Mouse (Mus musculus) spleen, postnatal 10 days (tissue): ENCODE data around the gene Creg1.

Experiments used
- DNase-seq, 2 experiments: peaks; one replicate each; pipeline ENCODE4 v3.0.0; 2021 to 2022; ENCODE audit warnings: low spot score in 2 of 2

Creg1 gene

DNA sequence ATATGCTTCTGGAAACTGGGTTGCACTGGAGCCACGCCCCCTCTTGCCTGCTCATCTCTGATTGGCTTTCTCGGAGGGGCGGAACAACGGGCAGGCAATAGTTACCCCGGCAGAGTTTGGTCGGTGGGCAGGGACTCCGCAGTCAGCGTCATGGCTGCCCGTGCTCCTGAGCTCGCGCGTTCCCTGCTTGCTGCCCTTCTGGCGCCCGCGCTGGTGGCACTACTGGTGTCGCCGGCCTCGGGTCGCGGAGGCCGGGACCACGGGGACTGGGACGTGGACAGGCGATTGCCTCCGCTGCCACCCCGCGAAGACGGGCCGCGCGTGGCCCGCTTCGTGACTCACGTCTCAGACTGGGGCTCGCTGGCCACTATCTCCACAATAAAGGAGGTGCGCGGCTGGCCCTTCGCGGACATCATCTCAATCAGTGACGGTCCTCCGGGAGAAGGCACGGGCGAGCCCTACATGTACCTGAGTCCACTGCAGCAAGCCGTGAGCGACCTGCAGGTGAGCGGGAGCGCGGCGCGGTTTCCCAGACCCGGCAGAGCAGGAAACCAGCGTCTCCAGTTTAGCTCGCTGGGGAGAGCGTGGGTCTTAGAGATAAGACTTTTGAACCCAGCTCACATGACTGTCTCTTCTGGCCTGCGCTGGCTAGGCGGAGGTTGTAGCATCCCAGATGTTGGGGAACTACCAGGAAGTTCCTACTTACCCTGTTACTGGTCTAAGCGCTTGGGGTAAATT is at the start of gene Creg1:
Gene Creg1, plus strand, starts transcription at position 112 of the 738 bp plus-strand sequence.
- peak; percentile 92 to 98 for DNase-seq

DNA sequence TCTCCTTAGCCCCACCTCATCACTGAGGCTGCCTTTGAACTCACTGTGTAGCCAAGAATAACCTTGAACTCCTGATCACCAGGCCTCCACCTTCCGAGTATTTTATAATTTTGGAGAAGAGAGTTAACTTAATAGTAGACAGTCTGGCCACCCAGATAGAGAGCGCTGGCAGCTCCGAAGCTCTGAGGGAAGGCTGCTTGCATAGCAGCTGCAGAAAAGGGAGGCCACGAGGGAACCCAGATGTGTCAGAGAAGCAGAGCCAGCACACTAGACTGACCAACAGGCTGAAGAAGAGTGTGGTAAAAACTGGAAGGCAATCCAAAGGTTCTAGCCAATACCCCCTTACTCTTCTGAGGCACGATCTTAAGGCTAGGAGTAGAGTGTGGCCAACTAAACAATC is 49.7 kb upstream of the Creg1 start:
- no peak for DNase-seq

DNA sequence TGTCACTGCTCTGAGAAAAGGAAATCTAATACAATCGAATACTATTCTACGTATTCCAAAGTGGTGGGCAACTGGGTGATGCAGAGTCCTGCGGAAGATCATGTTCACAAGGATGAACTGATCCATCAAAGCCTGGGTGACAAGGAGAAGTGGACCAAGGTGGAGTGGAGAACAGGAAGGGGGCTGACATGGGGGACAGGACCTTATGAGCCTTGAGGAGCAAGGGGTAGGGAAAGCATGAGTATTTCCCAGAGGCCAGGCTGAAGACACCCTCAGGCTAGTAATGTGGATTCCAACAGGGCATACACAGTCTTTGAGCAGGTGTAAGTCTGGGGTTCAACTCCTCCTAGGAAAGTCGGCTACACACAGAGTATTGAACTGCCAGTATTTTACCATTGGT is 47.1 kb upstream of the Creg1 start:
- DNase-seq = peak in 1 of 2 experiments; percentile 9

DNA sequence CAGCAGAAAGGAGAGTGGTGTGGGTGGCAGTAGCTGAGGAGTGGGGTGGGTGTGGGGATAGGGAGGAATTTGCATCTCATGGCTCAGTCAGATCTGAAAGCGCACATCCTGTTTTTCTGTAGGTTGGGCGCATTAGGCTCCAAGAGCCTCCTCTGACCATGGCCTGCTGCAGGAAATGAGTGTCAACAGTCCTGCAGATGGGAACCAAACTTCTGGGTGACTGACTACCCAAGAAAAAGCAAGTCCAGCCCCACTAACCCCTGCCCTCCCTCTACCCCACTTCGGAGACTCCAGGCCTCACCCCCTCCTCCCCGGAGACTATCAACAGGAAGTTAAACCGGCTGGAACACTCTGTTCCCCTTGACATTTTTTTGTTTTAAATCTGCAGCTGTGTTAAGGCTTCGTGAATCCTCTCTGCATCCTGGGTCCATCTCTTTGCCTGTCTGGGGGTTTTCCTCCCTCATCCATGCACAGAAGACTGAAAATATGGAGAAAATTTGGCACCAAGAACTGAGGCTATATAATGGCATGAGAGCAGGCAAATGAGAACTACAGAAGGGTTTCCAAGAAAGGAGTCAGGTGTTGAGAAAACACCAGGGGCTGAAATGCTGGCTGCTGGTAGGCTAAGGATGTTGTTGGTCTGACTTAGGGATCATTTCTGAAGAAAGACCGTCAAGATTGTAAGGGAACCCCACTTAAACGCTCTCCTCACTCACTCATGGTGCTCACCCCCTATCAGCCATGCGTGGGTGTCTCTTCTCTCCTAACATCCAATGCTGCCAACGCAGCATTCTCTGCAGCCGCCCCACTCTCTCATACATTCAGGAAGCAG is 45.6 kb upstream of the Creg1 start:
- DNase-seq = peak in 1 of 2 experiments; percentile 69

DNA sequence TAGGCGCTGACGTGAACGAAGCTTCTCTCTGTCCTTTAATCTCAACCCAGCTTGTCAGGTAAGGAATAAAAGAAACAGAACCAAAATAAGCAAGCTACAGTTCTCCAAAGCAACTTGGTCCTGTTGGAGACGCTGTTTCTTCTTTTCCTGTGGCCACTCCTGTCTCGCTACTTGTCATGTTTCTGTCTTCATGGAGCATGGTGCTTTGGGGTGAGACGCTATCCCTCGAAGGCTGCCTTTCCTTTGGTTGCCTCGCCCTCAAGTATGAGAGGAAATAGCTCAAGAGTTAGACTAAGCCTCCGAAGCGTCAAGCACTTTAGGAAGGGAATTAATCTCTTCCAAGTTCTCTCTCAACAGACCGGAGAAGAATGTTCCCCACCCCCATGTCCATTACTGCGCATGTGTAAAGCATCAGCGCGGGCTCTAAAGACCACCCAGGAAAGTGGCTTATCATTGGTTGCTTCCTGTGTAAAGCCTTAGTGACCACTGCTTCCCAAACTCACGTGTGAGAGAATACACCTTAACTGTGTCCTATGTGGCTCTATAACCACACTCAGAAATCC is 44.9 kb upstream of the Creg1 start:
- DNase-seq = no peak

DNA sequence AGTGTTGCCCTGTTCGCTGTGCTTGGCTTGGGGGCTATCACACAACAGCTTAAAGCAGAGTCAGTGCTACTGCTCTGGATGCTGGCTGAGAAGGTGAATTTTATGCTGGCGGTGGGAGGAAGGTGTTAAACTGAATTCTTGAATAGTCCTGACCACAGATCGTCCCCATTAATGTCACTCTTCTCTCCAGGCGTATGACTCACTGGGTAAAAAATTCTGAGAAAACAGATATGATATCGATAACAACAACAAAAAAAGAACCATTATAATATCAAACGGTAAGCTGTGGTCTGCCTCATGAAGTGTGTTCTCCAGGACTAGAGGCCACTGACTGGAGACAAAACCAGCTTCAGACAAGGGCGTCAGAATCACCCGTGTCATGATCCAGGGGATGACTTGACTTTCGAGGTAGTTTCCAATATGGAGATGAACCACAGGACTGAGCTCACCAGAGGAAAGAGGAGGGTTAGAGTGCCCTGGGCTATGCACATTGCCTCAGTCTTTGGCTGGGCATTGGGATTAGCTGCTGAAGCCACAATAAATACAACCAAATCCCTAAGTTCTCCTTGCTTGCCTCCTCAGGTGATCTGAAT is 40.9 kb upstream of the Creg1 start:
- no peak for DNase-seq

DNA sequence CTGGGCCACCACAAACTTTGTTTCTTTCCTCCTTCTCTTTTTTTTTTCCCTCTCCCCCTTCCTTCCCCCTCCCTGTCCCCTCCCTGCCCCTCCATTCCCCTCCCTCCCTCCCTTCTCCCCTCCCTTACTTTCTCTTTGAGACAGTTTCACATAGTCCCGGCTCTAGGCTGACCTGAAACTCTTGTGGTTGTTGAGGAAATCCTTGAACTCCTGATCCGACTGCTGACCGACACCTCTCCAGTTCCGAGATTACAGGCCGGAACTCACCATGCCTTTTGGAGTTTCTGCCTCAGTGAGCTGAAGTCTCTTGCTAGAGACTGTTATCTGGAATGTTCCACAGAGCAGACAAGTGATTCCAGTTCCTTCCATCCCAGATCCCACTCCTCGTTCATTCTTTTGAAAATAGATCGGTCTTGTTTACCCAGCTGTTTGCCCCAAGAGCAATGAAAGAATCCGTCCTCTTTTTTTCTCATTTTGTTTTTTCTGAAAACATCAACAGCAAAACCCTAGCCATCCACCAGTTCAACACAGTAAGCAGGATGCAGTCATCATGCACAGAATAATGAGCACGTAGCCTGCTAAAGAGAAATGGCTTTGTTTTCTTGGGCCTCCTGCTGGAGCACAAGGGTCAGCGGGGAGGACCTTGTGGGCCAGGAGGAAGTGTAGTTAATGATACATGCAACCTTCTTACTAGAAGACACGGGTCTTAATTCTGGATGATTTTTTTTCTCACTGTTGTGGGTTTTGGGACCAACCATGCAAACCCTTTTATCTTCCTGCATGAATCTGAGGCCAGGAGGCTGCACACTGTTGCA is 39.1 kb upstream of the Creg1 start:
- peak in 1 of 2 experiments; percentile 3 for DNase-seq

DNA sequence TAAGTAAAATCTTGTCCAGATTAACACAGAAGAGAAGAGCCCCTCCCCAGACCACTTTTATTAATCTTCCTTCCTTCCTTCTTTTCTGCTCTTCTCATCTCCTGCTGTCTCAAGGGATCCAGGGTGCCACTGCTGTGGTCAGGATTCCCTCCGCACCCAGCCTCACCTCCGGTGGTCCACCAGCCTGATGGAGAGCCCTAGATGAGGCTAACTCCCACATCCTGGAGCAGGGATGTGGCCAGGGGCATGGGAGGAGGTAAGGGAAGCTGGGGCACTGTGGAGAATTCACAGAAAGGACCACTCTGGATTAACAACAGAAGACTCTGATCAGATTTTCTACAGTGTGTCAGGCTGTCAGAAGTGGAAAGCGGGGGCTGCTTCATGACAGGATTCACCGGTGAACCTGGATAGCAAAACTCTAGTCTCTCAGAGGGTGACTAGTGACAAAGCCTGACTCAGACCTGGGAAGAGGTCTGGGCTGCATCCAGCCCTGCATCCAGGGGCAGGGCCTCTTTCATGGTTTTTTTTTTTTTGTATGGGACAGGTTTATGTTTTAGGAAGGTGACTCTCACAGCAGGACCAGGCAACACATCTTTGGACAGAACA is 38.4 kb upstream of the Creg1 start:
- DNase-seq = no peak

DNA sequence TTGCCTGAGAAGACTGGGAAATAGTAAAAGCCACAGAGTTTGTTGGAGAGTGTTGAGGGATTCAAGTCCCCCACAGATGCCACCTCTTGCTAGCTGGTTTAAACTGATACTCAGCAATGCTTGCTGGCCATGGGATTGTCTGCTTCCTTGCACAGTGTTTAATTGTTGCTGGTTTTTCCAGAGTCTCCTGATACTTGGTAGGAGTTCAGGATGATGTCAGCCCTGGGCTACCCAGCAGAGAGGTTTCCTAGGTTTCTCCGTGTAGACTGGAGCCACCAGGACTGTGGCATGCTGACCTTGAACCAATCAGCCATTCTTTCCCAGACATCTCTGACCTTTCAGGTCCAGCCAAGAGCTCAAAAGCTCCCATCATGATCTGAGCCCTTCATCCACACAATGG is 36.6 kb upstream of the Creg1 start:
- no peak for DNase-seq

DNA sequence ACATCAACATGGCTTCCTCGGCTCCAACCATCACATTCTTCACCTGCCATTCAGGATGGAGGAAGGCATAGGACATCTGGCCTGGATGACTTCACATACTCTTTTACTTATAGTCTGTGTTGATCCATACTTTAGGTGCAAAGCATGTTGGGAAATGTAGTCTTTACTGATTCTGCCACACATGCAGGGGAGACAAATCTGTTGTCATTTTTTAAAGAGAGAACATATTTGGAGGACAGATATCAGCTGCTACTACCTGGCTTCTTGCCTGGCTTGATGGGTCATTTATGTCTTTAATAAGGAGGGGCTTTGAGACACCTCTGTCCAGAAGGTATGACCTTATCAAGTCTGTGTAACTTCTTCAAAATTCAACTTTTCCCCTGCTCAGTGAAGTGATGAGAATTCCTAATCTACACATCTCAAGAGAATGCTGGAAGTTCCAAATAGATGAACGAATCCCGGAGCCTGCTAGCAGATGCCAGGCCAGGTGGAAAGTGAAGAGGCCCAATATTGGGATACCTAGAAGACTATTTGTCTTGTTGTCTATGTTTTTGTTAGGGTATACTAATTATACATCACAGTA is 35.4 kb upstream of the Creg1 start:
- DNase-seq = no peak

DNA sequence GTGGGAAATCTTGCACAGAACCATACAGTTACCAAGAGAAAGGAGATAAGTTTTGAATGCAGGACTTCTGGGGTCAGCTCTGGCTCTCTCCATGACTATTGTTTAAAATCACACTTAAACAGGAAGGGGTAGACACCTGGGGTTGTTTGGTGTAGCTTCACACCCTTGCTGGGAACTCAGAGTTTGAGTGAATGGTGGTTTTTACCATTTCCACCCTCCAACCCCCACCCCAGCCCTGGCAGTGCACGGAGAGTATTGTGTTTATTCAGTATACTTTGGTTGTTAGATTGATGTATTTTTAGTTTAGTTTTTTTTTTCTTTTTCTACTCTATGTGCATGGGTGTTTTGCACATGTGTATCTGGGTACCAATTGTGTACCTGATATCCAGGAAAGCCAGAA is 33.4 kb upstream of the Creg1 start:
- no peak for DNase-seq

DNA sequence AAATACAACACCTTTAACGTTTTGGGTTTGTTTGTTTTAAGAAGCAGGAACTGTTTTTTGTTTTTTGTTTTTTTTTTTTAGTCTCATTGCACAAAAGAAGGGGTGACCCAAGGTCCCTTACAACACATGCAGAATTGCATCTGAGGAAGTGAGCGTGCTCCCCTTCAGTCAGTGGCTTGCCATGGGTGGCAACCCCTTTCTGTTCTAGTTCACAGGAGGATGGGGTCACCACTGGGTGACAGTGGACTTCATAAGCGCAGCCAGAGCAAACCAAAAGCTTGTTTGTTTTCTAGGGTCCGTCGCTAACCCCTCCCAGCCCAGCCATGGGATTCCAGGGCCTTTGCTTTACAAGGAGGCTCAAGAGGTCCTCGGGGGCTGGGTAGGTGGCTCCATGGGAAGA is 32.0 kb upstream of the Creg1 start:
- no peak for DNase-seq

DNA sequence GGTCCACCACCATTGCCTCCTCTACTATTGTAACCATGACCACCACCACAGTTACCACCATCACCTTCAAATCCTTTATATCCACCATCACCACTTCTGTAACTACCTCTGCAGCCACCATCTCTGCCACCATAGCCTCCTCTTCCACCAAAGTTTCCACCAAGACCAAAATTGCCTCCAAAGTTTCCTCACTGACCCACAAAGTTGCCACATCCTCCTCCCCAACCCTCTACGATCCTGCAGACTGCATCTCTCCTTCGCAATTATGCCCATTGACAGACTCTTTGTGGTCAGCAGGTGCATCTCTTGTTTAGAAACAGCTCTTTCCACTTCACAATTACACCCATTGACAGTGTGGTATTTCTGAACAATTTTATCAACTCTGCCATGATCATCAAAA is 28.7 kb upstream of the Creg1 start:
- no peak for DNase-seq

DNA sequence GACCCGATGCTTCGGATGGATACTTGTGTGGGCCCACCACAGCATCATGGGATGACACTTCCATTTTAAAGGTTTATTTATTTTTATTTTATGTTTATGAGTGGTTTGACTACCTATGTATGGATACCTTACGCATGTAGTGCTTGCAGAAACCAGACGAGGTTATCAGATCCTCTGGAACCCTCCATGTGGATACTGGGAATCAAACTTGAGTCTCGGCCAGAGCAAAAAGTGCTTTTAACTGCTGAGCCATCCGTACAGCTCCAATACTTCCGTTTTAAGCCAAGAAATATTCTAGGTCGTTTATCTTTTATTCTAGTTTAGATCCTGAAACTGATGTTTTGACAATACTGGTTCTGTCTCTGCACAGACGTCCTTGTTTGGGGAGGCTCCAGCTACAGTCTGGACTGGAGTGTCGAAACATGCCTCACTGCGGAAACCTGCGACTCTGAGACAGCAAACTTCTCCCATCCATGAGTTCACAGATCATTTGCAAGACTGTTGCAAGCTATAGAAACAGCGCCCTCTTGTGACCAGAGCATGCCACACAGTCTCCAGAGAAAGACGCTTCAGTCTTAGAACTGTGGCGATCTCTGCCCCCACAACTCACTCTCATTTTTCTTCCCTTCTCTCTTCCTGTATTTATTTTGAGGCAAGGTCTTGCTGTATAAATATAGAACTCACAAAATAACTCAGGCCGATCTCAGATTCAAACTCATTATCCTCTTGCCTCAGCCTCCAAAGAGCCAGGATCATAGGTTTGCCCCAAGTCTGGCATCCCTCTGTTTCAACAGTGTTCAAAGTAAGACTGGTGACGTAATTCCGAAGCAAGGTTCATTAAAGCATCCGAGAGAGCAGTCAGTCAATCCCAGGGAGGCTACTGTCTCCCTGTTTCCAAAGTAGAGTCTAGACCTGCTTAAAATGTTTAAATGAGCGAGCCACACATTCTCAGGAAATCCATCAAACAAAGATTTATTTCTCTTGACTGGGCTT is 27.4 kb upstream of the Creg1 start:
- peak; percentile 71 to 90 for DNase-seq

DNA sequence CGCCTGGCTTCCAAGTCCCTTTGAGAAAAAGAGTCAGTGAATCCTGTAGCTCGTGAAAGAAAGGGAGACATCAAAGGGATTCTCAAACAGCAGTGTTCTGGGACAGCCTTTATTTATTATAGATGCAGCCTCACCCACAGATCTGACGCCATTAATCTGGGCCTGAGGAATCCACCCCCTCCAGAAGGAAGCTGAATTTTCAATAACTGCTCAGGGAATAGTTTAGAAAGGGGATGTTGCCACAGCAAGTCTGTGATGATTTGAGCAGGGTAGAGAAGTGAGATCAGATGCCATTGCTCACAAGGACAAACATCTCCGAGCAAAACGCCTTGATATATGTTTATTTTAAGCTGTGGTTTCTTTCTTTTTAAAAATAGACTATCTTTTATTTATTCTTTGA is 26.1 kb upstream of the Creg1 start:
- no peak for DNase-seq

DNA sequence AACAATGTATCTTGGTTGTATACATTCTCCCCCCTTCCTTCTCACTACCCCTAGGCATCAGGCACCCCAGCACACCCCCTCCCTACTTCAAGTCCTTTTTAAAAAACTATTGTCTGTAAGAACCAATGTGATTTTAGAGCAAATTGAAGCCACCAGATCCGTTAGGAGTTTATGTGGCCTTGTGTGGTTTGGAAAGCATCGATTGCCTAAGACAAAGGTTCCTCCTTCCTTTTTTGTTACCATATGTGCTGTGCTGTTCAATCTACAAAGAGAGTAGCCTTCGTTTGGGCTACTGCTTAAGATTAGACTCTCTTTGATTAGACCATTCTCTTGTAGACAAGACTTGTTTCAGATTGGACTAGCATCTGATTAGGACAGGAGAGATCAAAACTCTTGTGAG is 25.7 kb upstream of the Creg1 start:
- DNase-seq = no peak

DNA sequence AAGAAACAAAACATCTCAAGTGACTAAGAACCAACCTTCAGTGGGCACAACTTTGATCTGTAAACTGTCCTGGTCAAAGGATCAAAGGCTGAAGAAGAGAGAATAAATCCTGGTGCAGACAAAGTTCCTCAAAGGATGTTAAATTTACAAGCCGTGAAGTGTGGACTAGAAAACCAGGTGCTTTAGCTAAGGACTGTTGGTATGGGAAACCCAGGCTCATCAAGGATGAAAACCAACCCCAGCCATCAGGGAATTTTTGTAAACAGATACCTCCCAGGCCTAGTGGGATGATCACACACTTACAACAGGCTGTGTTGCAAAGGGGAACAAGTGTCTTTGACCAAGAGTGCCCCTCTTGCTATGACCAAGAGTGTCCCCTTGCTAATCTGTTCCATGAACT is 24.6 kb upstream of the Creg1 start:
- no peak for DNase-seq

DNA sequence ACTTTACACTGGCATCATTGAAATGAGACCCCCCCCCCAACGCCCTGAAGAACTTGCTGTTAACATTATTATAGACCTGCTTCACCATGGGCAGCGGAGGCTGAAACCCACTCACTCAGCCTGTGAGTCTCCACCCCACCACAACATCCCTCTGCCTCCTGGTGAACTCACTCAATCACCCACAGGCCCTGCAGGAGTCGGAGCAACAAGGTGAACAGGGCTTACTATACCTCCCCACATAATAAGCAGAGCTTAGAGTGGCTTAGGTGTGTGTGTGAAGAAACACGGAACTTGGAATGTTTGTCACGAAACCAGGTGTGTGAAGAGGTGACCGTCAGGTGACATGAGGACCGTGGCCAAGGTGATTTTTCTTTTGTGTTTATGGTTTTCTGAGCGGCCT is 21.6 kb upstream of the Creg1 start:
- DNase-seq = no peak

DNA sequence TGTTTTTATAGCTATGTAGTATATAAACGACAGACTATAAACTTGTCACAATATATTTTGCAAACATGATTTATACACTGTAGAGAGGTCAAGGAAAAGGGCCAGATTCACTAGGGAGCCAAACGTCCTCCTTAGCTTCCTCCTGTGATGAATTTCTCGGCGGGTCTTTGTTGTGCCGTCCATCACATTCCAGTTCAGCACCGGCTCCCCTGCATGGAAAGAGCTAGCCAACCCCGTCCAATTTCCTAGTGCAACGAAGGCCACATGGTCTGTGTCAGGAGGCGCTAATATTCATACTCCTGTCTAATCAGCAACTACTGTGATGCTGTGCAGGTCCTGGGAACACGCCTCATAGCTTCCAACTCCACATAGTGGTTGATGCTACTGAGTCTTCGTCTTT is 15.5 kb upstream of the Creg1 start:
- no peak for DNase-seq

DNA sequence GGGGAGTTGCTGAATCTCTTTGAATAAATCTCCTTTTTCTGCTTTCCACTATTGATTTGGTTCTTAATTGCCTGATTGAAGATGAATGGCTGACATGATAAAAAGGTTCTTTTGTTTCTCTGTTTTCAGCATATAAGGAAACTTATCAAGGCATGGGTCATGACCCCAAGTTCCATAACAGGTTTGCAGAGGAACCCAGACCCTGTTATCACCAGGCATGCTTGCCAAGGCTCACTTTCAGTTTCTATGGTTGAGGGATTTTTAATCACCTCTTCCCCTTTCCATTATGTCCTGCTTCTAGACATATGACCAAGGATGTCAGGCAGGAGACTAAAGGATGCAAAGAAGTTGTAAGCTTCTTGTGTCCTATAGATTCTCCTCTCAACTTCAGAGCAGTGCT is 12.4 kb upstream of the Creg1 start:
- DNase-seq = no peak
